Mouse (Mus musculus): ENCODE data around the gene Acad12.
A peak's percentile ranks its signal among the peaks of the same experiment; 100 is the strongest.

The Acad12 gene

DNA sequence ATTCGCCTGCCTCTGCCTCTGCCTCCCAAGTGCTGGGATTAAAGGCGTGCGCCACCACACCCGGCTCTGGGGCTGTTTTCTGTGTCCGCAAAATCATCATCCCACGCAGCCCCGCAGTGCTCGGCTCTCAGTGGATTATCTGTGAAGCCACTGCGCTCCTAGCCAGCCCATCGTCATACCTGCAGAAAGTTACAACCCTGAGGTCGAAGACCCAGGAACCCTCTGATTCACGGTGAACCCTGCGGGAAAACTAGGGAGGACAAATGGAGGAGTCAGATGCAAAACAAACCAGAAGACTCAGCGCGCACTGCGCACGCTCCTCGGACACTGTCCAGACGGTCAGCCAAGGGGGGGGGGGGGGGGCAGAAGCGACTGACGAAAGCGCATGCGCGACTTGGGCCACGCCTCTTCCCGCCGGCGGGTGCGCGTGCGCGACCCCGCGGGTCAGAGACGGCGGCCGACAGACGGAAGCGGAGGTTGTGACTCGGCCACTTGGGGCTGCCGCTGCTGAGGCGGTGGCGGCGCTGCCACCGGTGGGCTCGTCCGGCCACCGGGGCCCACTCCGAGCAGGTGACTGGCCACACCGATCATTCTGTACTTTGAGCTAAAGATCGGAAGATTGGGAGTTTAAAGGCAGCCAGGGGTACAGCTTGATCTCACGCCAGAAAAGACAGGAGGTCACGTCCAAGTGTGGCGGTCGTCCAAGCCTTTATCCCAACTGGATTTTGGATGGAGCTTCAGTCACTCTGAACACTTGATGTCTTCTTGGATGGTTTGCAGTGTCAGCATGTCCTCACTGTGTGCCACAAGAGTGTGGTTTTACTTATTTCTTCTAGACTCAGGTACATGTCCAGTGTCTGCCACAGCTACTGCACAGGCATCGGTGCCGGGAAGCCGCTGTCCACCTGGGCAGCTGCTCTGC, at the start of gene Acad12:
Acad12 (minus strand) TSS at position 347 of the 922 bp plus-strand sequence.
- DNase-seq = peak; percentile 91 to 93

DNA sequence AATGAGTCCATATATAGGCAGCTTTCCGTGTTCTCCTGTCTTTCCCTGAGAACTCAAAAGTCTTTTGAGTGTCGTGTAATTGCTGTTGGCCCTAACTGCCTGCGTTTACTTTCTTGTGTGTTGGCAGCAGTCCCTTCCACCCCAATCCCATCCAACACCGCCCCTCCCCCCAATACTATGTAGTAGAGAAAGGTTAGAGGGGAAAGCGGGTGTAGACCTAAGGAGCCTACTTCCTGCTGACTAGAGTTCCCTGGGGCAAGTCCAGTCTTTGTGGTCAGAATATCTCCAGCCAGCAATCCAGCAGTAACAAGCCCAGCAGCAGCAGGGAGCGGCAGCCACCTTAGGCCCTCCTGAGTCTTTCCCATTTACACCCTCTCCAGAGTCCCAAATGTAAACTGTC, 49.7 kb upstream of the Acad12 start:
- no peak for DNase-seq

DNA sequence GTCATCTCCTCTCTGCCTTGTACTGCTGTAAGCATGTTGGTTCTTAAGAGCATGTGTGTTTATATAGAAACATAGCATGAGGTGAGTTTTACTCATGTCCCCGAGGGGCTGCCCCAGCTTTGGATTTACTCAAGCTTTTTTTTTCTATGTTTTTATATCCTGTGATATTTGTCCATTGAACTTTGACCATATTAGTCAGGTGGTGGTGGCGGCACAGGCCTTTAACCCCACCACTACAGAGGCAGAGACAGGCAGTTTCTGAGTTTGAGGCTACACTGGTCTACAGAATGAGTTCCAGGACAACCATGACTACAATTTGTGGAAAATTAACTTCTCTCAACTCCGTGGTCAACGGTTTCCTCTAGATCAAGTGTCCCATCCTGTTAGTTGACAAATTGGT, 48.3 kb upstream of the Acad12 start:
- DNase-seq = peak; percentile 55 to 62

DNA sequence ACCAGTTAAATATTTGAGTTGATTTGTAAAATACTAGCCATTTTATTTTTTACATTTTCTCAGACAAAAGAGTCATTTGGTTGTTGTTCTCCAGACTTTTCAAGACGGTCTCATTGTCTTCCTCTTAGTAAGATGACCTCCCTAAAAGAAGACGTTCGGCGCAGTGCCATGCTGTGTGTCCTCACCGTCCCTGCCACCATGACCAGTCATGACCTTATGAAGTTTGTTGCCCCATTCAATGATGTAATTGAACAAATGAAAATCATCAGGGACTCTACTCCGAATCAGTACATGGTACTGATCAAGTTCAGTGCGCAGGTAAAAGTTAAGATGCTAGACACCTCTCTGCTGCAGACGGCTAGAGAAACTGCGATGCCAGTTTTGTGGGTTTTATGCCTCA, 46.2 kb upstream of the Acad12 start:
- no peak for DNase-seq

DNA sequence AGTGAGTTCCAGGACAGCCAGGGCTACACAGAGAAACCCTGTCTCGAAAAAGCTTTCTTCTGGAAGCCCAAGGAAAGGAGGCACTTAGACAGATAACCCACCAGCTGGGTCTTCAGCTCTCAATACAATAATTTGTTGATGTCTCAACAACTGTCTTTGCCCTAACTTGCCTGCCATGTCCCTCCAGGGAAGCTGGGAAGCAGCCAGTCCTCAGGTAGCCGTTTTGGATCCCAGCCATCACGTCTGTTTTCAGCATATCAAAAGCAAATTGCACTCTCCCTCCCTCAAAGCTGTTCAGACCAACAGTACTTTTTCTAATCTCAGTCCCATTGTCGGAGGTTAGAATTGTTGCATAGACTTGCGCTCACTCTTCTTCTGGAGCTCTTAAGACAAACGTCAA, 45.3 kb upstream of the Acad12 start:
- DNase-seq = peak in 1 of 2 experiments; percentile 40

DNA sequence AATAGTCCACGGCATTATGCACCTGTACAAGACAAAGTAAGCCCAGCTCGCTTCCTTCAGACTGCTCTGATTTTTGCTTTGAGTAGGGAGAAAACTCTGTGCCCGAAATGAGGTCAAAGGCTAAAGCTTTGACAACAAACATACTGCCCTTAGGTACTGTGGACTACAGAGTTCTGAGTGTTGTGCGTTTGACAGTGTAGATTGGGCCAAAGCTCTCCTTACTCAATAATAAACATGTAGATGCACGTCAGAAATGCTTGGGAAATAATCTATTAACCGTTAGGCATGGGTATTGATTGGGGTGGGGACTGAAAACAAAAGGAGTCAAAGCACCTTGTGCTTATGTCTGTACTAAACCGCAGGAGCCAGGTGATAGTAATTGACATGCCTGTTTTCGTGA, 44.7 kb upstream of the Acad12 start:
- no peak for DNase-seq

DNA sequence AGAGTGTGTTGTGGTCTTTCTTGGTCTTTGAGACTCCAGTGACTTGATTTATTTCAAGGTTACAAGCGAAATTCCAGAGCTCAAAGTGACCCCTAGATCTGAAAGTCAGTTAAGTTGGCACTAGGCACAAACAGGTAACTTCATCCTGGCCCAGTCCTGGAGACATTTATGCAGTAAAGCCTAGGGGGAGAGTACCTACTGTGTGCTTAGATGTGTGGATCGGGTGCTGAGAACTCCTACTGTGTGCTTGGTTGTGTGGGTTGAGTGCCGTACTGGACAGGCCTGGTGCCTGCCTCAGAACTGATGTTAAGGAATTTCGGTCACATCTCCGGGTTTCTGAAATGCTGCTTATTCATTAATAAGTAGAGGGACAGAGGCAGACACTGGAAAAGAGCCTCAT, 42.8 kb upstream of the Acad12 start:
- no peak for DNase-seq

DNA sequence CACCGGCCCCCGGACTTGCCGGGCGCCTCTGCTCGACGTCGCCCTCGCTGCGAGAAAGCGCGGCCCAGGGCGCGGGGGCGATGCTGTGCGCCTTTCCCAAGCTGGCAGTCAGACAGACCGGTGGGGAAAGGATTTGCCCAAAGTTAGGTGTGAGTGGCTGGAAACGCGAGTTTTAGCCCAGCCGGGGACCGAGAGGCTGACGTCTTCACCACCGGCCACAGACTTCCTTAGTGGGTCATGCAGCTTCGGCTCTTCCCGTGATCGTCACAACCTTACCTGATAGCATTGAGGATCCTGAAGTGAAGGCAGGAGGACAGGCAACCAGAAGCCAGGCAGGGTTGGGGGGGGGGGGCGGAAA, 42.1 kb upstream of the Acad12 start:
- DNase-seq = peak in 1 of 2 experiments; percentile 43

DNA sequence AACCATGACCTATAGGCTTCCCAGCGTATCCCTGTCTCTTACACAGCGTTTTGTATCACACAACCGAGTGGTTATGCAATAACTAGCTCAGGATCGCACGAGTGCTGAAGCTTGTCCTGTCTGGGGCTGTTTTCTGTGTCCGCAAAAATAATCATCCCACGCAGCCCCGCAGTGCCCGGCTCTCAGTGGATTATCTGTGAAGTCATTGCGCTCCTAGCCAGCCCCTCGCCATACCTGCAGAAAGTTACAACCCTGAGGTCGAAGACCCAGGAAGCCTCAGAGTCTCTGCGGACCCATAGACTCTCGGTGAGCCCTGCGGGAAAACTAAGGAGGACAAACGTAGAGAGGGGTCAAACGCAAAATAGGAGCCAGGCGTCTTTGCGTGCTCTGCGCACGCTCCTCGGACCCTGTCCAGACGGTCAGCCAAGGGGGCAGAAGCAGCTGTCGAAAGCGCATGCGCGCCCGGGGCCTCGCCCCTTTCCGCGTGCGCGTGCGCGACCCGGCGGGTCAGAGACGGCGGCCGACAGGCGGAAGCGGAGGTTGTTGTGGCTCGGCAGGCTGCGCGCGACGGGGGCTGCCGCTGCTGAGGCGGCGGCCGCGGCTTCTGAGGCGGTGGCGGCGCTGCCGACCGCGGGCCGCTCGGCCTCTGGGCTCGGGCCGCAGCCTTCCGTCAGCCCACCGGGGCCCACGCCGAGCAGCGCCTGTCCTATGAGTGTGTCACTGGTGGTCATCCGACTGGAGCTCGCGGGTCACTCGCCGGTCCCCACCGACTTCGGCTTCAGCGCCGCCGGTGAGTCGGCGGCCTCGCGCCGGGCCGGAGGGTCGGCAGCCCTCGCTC, 41.5 kb upstream of the Acad12 start, which contains the start of the genes Acad10 and Brap:
Acad10 (minus strand) TSS at position 456 of the 838 bp plus-strand sequence.
Brap (plus strand) TSS at position 505 of the 838 bp plus-strand sequence.
- DNase-seq = peak; percentile 94 to 96

DNA sequence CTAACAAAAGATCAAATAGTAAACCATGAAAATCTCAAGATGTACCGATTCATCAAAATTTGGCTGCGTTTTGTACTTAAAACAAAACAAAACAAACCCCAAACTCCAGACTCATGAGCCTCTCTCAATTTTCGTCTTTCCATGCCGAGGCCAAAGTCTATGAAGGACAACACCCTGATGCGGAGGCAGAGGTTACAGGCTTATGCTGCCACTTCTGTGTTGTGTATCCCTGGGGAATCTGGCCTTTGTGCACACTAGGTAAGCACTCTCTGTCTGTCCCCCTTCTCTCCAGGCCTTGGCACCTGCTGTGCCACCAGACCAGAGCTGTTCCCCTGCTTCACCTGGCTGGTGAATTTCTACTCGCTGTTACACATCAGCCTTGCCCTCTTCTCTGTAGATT, 38.9 kb upstream of the Acad12 start:
- DNase-seq = peak in 1 of 2 experiments; percentile 26

DNA sequence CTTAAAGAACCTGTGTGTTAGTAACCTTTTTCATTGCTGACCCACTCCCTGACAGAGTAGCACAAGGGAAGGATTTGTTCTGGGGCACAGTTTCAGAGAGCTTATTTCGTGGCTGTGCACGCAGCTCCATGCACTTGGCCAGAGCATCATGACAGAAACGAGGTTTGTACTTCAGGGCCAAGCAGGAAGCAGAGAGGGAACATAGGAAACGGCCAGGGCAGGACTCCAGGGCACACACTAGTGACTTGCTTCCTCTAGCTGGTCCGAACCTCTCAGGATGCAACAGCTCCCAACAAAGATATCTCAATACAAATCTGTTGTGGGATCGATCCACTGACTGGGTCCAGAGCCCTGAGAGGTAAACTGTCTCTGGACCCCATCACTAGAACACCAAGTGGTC, 38.1 kb upstream of the Acad12 start:
- peak; percentile 47 to 56 for DNase-seq

DNA sequence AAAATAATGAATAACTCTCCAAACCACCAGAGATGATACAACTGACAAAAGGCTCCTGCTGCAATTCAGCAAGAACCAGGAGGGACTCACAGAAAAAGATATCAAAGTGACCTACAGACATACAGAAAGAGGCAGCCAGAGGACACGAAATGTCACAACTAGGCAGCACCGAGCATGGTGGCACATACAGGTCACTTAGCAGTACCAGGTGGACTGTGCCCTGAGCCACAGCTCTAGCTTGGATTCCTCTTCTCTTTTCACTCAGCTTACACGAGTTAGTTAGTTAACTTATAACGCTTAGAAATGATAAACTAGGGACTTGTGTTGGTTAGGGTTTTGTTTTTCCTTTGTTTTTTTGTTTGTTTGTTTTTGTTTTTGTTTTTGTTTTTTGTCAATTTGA, 35.8 kb upstream of the Acad12 start:
- DNase-seq = peak; percentile 37 to 42

DNA sequence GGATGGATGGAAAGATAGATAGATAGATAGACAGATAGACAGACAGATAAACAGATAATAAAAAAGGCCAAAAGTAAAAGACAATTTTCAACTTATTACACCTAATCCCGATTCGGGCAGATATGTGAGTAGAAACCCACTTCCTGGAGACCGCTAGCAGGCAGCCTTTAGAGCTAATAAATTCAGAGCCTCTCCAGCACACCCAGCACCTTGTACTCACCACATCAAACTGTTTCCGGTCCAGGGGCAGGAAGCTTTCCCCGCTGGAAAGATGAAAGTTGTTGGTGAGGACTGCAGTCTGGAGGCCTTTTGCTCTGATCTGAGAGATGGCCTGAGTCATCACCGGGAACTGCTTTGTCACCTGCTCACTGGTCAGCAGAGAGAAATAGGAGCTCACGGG, 30.4 kb upstream of the Acad12 start:
- DNase-seq = no peak

DNA sequence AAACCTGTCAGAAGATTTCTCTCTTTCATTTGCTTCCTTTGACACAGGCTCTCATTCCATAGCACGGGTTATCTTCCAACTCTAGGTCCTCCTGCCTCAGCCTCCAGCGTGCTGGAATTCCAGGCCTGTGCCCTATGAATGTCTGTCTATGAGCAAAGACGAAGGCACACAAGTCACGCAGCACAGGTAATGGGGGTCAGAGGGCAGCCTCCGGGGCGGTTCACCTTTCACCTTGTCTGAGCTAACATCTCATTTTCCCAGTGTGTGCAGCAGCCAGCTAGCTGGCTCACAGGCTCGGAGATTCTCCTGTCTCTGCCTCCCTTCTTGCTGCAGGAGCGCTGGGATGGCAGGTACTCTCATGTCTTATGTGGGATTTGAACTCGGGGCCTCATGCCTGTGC, 20.9 kb upstream of the Acad12 start:
- DNase-seq = no peak

DNA sequence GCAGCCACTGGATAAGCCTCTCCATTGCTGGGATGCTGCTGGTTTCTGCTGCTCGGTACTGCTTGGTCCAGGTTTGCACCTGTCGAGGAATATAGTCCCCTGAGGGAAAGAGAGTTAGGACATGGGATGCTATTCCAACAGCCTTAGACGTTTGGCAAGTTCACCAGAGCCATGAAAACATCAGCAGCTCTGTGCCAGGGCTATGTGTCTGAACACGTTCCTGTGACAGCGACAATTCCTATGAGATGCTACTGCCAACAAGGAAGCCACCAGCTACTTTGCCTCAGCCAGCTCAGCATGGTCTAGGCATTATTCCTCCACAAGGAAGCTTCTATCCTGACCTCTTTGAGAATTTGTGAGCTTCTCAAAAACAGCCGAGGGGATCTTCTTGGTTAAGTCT, 18.6 kb upstream of the Acad12 start:
- DNase-seq = no peak

DNA sequence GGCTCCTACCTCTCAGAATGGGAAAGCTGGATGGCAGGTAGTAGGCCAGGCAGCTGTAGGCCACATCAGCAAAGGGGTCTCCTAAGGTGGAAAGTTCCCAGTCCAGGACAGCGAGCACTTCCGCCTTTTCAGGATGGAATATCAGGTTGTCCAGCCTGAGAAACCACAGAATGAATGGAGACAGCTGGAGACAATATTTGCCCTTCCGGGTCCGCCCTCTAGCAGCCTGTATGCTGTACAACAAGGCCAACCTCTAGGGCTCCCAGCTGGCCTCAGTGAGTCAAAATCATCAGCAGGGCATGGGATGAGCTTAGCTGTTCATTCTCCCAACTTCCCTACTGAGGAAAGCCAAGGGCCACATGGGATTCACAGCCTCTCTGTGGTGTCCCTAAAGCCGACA, 15.9 kb upstream of the Acad12 start:
- DNase-seq = no peak

DNA sequence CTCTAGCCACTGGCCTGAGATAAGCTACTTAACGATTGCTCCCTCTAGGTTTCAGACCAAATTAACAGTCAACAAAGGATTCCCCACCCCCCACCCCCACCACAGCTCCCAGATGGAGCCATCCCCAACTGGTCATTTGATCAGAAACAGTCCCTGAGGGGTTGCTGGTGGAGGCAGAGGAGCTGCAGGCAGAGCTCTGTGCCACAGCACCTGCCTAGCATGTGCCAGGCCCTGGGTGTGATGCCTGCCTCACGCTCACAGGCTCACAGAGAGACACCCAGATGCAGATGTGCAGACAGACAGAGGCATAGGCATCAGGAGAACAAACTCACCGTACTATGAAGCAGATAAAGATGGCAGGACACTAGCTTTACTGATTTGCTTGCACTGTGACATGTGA, 14.1 kb upstream of the Acad12 start:
- no peak for DNase-seq

DNA sequence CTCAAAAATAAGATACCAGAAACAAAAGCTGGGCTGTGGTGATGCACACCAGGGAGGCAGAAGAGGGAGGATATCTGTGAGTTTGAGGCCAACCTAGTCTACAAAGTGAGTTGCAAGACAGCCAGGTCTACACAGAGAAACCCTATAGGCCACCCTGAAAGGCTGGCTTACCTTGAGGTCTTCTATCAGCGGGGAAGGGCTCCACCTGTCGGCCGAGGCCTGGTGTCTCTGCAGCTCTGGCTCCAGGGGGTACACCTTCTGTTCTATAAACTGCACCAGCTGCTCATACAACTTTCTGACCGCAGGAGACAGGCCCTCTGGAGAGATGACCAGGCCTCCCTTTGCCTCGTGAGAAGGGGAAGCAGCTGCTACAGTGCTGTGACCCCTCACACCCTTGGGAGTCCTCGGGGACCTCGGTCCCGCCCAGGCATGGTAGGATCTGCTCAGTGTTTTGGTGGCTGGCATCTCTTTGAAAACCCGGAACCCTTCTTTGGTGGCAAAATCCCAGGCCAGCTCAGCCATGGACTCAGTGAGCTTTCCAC, 12.4 kb upstream of the Acad12 start:
- DNase-seq = peak in 1 of 2 experiments; percentile 69

DNA sequence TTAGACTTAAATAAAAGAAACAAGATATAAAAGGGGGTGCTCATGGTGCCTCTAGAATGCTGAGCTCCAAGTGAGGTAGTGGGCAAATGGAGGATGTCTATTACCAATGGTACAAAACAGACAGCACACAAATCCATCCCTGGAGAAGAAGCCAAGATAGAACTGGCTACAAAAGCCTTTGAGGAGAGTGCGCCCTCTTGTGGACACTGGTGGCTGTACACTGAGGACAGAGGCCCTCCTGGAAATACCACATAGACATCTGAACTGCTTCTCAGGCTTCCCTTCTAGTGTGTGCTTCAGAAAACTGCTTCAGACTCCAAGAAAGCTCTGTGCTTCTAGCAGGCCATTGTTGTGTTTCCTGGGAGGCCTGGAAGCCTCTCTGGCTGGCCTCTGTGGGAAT, 9.1 kb upstream of the Acad12 start:
- peak; percentile 76 to 91 for DNase-seq

DNA sequence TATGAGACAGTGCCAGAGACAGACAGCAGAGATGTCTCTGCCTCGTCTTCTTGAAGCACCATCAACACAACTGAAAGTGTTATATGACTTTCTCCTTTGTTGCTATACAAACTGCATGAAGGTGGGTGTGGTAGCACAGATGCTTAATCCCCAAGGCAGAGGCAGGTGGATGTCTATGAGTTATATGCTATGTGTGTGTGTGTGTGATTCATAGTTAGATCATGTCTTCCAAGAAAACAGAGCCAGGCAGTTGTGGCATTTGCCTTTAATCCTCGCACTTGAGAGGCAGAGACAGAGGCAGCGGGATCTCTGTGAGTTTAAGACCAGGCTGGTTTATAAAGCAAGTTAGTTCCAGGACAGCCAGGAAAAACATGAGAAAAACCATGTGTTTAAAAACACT, 4.5 kb upstream of the Acad12 start:
- DNase-seq = no peak

DNA sequence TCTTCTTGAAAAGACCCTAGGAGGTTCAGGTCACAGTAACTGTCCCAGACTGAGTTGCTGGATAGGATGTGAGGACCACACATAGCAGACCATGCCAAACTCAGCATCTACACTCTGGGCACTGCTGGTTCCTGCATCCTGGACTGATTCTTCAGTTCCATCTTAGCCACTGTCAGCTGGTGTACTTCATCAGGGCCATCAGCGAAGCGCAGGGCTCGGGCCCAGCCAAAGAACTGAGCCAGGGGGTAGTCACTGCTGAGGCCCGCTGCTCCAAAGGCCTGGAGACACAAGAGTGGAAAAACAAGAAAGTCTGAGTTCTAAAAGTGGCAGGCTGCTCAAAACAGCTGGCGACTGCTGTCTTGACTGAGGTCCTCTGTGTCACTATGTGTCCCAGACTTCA, 2.4 kb upstream of the Acad12 start:
- DNase-seq = no peak

DNA sequence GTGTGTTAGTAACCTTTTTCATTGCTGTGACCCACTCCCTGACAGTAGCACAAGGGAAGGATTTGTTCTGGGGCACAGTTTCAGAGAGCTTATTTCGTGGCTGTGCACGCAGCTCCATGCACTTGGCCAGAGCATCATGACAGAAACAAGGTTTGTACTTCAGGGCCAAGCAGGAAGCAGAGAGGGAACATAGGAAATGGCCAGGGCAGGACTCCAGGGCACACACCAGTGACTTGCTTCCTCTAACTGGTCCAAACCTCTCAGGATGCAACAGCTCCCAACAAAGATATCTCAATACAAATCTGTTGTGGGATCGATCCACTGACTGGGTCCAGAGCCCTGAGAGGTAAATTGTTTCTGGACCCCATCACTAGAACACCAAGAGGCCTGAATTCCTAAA, 3.8 kb downstream of the Acad12 start:
- DNase-seq = peak; percentile 45 to 47

DNA sequence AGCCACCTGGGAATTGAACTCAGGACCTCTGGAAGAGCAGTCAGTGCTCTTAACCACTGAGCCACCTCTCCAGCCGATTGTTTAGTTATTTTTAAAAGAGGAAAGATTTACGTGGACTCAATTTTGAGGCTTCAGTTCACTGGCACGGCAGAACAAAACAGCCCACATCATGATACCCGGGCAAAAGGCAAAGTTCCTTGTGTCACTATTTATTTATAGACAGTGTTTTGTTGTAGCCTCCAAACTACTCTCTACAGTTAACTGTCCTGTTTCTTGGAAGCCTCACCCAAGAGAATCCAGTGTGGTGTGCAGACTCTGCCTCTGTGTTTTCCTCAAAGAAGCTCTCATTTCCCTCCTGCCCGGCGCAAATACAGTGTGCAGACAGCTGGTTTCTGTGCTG, 6.7 kb downstream of the Acad12 start:
- peak; percentile 25 to 27 for DNase-seq

Data from kidney, postnatal 36 days (tissue).